Mouse (Mus musculus) limb, embryonic 11.5 days (tissue): Measurements from ENCODE around the gene Olfr1065. TPM values are rescaled to one million over a fixed set of nuclear protein-coding genes. Genes with fewer than 3 reads are reported as not detected.
A peak's percentile ranks its signal among the peaks of the same experiment; 100 is the strongest.

Experiments used
- ATAC-seq: fragments of 200-750 bp; cut with Nextera tagmentation; 2 replicates; pipeline ENCODE4 v1.8.0; 2017; ENCODE audit warnings: low read depth; ENCODE audit not compliant: insufficient number of reproducible peaks, low FRiP score, low TSS enrichment
- DNase-seq: peaks from one replicate; pipeline ENCODE4 v3.0.0-alpha.2; 2015; ENCODE audit warnings: low spot score
- H3K27ac ChIP-seq: fragments of 300-500 bp; sonication (generic); replicated peaks from 2 replicates; pipeline ENCODE4 v1.5.1; 2014; ENCODE audit warnings: low read depth, mild to moderate bottlenecking, low read length
- H3K27me3 ChIP-seq: fragments of 300-500 bp; sonication (generic); 2 replicates; pipeline ENCODE4 v1.6.1; 2014; ENCODE audit warnings: mild to moderate bottlenecking, low read length, mixed read lengths; ENCODE audit not compliant: control insufficient read depth, insufficient read depth
- H3K36me3 ChIP-seq: fragments of 300-500 bp; sonication (generic); 2 replicates; pipeline ENCODE4 v1.6.1; 2014; ENCODE audit warnings: mild to moderate bottlenecking, low read length, moderate library complexity, mixed read lengths; ENCODE audit not compliant: control insufficient read depth, insufficient read depth
- H3K4me1 ChIP-seq: fragments of 300-500 bp; sonication (generic); 2 replicates; pipeline ENCODE4 v1.6.1; 2014; ENCODE audit warnings: low read length, mixed read lengths; ENCODE audit not compliant: control insufficient read depth, insufficient read depth
- H3K4me2 ChIP-seq: fragments of 300-500 bp; sonication (generic); 2 replicates; pipeline ENCODE4 v1.6.1; 2014; ENCODE audit warnings: low read depth, mild to moderate bottlenecking, moderate library complexity; ENCODE audit not compliant: severe bottlenecking
- H3K4me3 ChIP-seq: fragments of 300-500 bp; sonication (generic); 2 replicates; pipeline ENCODE4 v1.5.1; 2014; ENCODE audit warnings: low read depth, low read length
- H3K9ac ChIP-seq: fragments of 300-500 bp; sonication (generic); 2 replicates; pipeline ENCODE4 v1.6.1; 2014; ENCODE audit warnings: mild to moderate bottlenecking, low read length
- H3K9me3 ChIP-seq: fragments of 300-500 bp; sonication (generic); 2 replicates; pipeline ENCODE4 v1.6.1; 2016; ENCODE audit warnings: low read length; ENCODE audit not compliant: control insufficient read depth
- WGBS: fragments of 180-500 bp; shearing (Covaris S2); extraction: QIAGEN DNeasy Blood & Tissue Kit; methylation state at CpG from one replicate; pipeline ENCODE4 v1.1.7; 2014; 5-methylcytosine and 5-hydroxymethylcytosine counted together
- polyA plus RNA-seq: library from polyadenylated mRNA; unstranded; fragments of >200 nt; fragmentation: Nextera tagmentation; extraction: Ambion mirVana; gene quantifications from 2 replicates; pipeline ENCODE4 v1.2.1, GENCODE M21; 2014

The Olfr1065 gene
- polyA plus RNA-seq, 1 experiment from 2014 or later: not detected

DNA sequence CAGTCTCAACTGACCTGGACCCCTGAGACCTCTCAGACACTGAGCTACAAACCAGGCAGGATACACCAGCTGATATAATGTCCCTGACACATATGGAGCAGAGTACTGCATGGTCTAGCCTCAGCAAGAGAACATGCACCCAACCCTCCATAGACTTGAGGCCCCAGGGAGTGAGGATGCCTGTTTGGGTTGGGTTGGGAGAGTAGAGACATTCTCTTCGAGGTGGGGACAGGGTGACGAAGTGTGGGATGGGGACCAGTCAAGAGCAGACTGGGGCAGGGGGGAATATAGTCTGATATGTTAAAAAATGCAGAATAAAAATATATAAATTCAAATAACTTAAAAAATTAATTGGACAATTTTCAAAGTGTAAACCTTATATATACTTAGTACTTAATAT, 55.3 kb downstream of the Olfr1065 start:
- H3K4me3 ChIP-seq: no peak overlapping the region
- ATAC-seq: 0 out of 2 replicates have a peak, but pooled peaks have one; percentile 62
- no peak for DNase-seq
- no peaks in the 10 kb centered on the region for H3K9me3 ChIP-seq
- H3K9ac ChIP-seq: no peak overlapping the region
- no peak overlapping the region for H3K4me2 ChIP-seq
- no peaks in the 10 kb centered on the region for H3K36me3 ChIP-seq
- no peaks in the 10 kb centered on the region for H3K4me1 ChIP-seq
- WGBS: 94% methylated on average over 2 of the region's 2 CpGs
- no peak overlapping the region for H3K27ac ChIP-seq
- no peaks in the 10 kb centered on the region for H3K27me3 ChIP-seq

Other genes starting within 250 kb of the Olfr1065 start
- not detected in 2 replicates for gene Olfr1045, start 247.6 kb downstream of the Olfr1065 start, polyA plus RNA-seq
- not detected in 2 replicates for gene Olfr1046, start 231.3 kb downstream of the Olfr1065 start, polyA plus RNA-seq
- not detected in 2 replicates for gene Olfr1047, start 219.2 kb downstream of the Olfr1065 start, polyA plus RNA-seq
- not detected in 2 replicates for gene Olfr1048, start 210.3 kb downstream of the Olfr1065 start, polyA plus RNA-seq
- gene Olfr1049, start 192.3 kb downstream of the Olfr1065 start, polyA plus RNA-seq: not detected in 2 replicates
- not detected in 2 replicates for gene Olfr1051, start 171.5 kb downstream of the Olfr1065 start, polyA plus RNA-seq
- gene Olfr1052, start 158.1 kb downstream of the Olfr1065 start, polyA plus RNA-seq: not detected in 2 replicates
- gene Olfr1053, start 135.3 kb downstream of the Olfr1065 start, polyA plus RNA-seq: not detected in 2 replicates
- gene Olfr1054, start 115.2 kb downstream of the Olfr1065 start, polyA plus RNA-seq: not detected in 2 replicates
- not detected in 2 replicates for gene Olfr1055, start 100.3 kb downstream of the Olfr1065 start, polyA plus RNA-seq
- not detected in 2 replicates for gene Olfr1056, start 88.1 kb downstream of the Olfr1065 start, polyA plus RNA-seq
- gene Olfr1057, start 72.2 kb downstream of the Olfr1065 start, polyA plus RNA-seq: not detected in 2 replicates
- gene Olfr1058, start 62.0 kb downstream of the Olfr1065 start, polyA plus RNA-seq: not detected in 2 replicates
- not detected in 2 replicates for gene Olfr1061, start 36.5 kb downstream of the Olfr1065 start, polyA plus RNA-seq
- gene Olfr1062, start 23.8 kb downstream of the Olfr1065 start, polyA plus RNA-seq: not detected in 2 replicates
- gene Olfr1066, start 5.7 kb upstream of the Olfr1065 start, polyA plus RNA-seq: not detected in 2 replicates
- not detected in 2 replicates for gene Olfr228, start 36.8 kb upstream of the Olfr1065 start, polyA plus RNA-seq
- not detected in 2 replicates for gene Olfr1076, start 57.9 kb upstream of the Olfr1065 start, polyA plus RNA-seq
- not detected in 2 replicates for gene Olfr1079, start 91.9 kb upstream of the Olfr1065 start, polyA plus RNA-seq
- gene Olfr1080, start 107.6 kb upstream of the Olfr1065 start, polyA plus RNA-seq: not detected in 2 replicates
- gene Olfr1082, start 148.4 kb upstream of the Olfr1065 start, polyA plus RNA-seq: not detected in 2 replicates
- not detected in 2 replicates for gene Olfr1084, start 189.1 kb upstream of the Olfr1065 start, polyA plus RNA-seq
- gene Olfr1085, start 211.4 kb upstream of the Olfr1065 start, polyA plus RNA-seq: not detected in 2 replicates
- not detected in 2 replicates for gene Olfr1086, start 229.5 kb upstream of the Olfr1065 start, polyA plus RNA-seq
- not detected in 2 replicates for gene Olfr1087, start 247.8 kb upstream of the Olfr1065 start, polyA plus RNA-seq